Mouse (Mus musculus) intestine, postnatal 0 days (tissue): ENCODE results near the gene Vapb. TPM values are rescaled to one million over a fixed set of nuclear protein-coding genes. Genes with fewer than 3 reads are reported as not detected.

Experiments used
- ATAC-seq: fragments of 200-750 bp; cut with Nextera tagmentation; 2 replicates; pipeline ENCODE4 v1.8.0; 2017; ENCODE audit warnings: mild to moderate bottlenecking, moderate TSS enrichment, moderate library complexity
- H3K27ac ChIP-seq: fragments of 300-500 bp; sonication (generic); 2 replicates; pipeline ENCODE4 v1.5.1; 2014; ENCODE audit warnings: mild to moderate bottlenecking, low read depth, low read length, moderate library complexity
- H3K27me3 ChIP-seq: fragments of 300-500 bp; sonication (generic); replicated peaks from 2 replicates; pipeline ENCODE4 v1.6.1; 2014; ENCODE audit warnings: low read length, mixed read lengths; ENCODE audit not compliant: control insufficient read depth, insufficient read depth
- H3K36me3 ChIP-seq: fragments of 300-500 bp; sonication (generic); 2 replicates; pipeline ENCODE4 v1.6.1; 2014; ENCODE audit warnings: mild to moderate bottlenecking, moderate library complexity; ENCODE audit not compliant: control insufficient read depth, insufficient read depth
- H3K4me1 ChIP-seq: fragments of 300-500 bp; sonication (generic); replicated peaks from 2 replicates; pipeline ENCODE4 v1.6.1; 2014; ENCODE audit warnings: antibody characterized with exemption, low read length, mixed read lengths; ENCODE audit not compliant: control insufficient read depth, insufficient read depth
- H3K4me2 ChIP-seq: fragments of 300-500 bp; sonication (generic); replicated peaks from 2 replicates; pipeline ENCODE4 v1.6.1; 2014; ENCODE audit warnings: low read depth, mild to moderate bottlenecking, moderate library complexity
- H3K4me3 ChIP-seq: fragments of 300-500 bp; sonication (generic); 2 replicates; pipeline ENCODE4 v1.5.1; 2014; ENCODE audit warnings: low read depth, low read length
- H3K9ac ChIP-seq: fragments of 300-500 bp; sonication (generic); 2 replicates; pipeline ENCODE4 v1.6.1; 2014; ENCODE audit warnings: mild to moderate bottlenecking, low read depth, low read length
- H3K9me3 ChIP-seq: fragments of 300-500 bp; sonication (generic); 2 replicates; pipeline ENCODE4 v1.6.1; 2016; ENCODE audit warnings: mixed run types; ENCODE audit not compliant: control insufficient read depth
- CTCF ChIP-seq: sonication (generic); IDR thresholded peaks from 2 replicates; pipeline ENCODE4 v1.5.1; 2016; ENCODE audit warnings: low read depth, mild to moderate bottlenecking, control low read depth, antibody characterized with exemption, moderate library complexity
- WGBS: fragments of 180-500 bp; shearing (Covaris S2); extraction: QIAGEN DNeasy Blood & Tissue Kit; methylation state at CpG from one replicate; pipeline ENCODE4 v1.1.7; 2014; 5-methylcytosine and 5-hydroxymethylcytosine counted together
- polyA plus RNA-seq: library from polyadenylated mRNA; unstranded; fragments of >200 nt; fragmentation: Nextera tagmentation; extraction: Ambion mirVana; gene quantifications from 2 replicates; pipeline ENCODE4 v1.2.1, GENCODE M21; 2015

Vapb gene
- polyA plus RNA-seq, result 13.5 and 14.9 TPM in 2 replicates

- Histone ChIP-seq H3K36me3 (no peaks in the 10 kb centered on the region), H3K4me3 (peak within 1 kb of the TSS; percentile 78), H3K9me3 (no peaks in the 10 kb centered on the region), H3K4me2 (peak within 1 kb of the TSS; percentile 80), H3K27me3 (no peaks in the 10 kb centered on the region), H3K27ac (peak within 1 kb of the TSS; percentile 89), H3K4me1 (peaks cover 9% of the 10 kb centered on the region), H3K9ac (peak within 1 kb of the TSS; percentile 73)
- ATAC-seq, result peak; percentile 98
- WGBS, result 2% methylated on average over 69 of the region's 70 CpGs
- TF ChIP-seq CTCF, result peak; percentile 51
These were observed at the start of gene Vapb for GRCm38 (mm10) chr2:173737222-173737989. TSS of gene Vapb (plus strand) at chr2:173737511.

- H3K4me3 ChIP-seq, result no peak overlapping the region
- H3K9me3 ChIP-seq, result no peaks in the 10 kb centered on the region
- no peaks in the 10 kb centered on the region; the same call in 1 of the 2 replicates for H3K4me1 ChIP-seq
- ATAC-seq, result no peak
- peaks cover 25% of the 10 kb centered on the region for H3K36me3 ChIP-seq
- no peaks in the 10 kb centered on the region for H3K27me3 ChIP-seq
- no peak overlapping the region for H3K4me2 ChIP-seq
- H3K27ac ChIP-seq, result no peak overlapping the region
- TF ChIP-seq CTCF, result no peak
- no peak overlapping the region for H3K9ac ChIP-seq
These were observed 47.5 kb upstream of the Vapb start for GRCm38 (mm10) chr2:173689835-173690234.

- ATAC-seq, result no peak
- H3K27ac ChIP-seq, result no peak overlapping the region
- H3K9ac ChIP-seq, result no peak overlapping the region
- no peak overlapping the region for H3K4me3 ChIP-seq
- peaks cover 37% of the 10 kb centered on the region for H3K36me3 ChIP-seq
- WGBS, result 78% methylated on average over 6 of the region's 6 CpGs
- no peaks in the 10 kb centered on the region for H3K9me3 ChIP-seq
- no peaks in the 10 kb centered on the region; the same call in 1 of the 2 replicates for H3K4me1 ChIP-seq
- no peak overlapping the region for H3K4me2 ChIP-seq
- no peak for TF ChIP-seq CTCF
- H3K27me3 ChIP-seq, result no peaks in the 10 kb centered on the region
These were observed 45.6 kb upstream of the Vapb start for GRCm38 (mm10) chr2:173691748-173692147.

GRCm38 (mm10) chr2:173692693-173693092 lies 44.6 kb upstream of the Vapb start:
- Histone ChIP-seq H3K27ac (no peak overlapping the region), H3K4me1 (no peaks in the 10 kb centered on the region)

DNA sequence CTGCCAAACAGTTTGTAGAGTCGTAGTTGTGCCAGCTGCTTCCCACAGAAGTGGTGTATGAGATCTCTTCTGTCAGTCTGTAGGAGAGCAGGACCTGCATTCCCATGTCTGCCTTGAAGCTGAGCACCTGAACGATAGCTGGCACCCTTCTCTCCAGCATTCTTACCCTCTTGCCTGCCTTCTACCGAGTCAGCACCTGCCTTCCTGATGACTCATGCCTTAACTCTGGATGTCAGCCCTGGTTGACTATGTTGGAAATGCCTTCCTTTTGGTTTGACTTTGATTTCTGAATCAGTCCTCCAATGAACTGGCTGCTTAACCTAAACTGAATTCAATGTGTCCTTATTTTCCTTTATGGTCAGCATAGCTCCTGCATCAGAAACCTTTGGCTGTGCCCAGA lies 38.5 kb upstream of the Vapb start:
- H3K9me3 ChIP-seq, result no peaks in the 10 kb centered on the region
- no peaks in the 10 kb centered on the region for H3K27me3 ChIP-seq
- no peak overlapping the region for H3K27ac ChIP-seq
- TF ChIP-seq CTCF, result no peak
- WGBS, result 65% methylated on average over 3 of the region's 3 CpGs
- H3K4me1 ChIP-seq, result no peaks in the 10 kb centered on the region
- no peak overlapping the region for H3K4me2 ChIP-seq
- no peak for ATAC-seq
- no peak overlapping the region for H3K4me3 ChIP-seq
- H3K9ac ChIP-seq, result no peak overlapping the region
- H3K36me3 ChIP-seq, result peaks cover 69% of the 10 kb centered on the region

More at GRCm38 (mm10) chr2:173692693-173693092, 44.6 kb upstream of the Vapb start:
- Histone ChIP-seq H3K9ac (no peak overlapping the region), H3K27me3 (no peaks in the 10 kb centered on the region), H3K4me3 (no peak overlapping the region), H3K36me3 (peaks cover 46% of the 10 kb centered on the region), H3K4me2 (no peak overlapping the region), H3K9me3 (no peaks in the 10 kb centered on the region)
- no peak for TF ChIP-seq CTCF
- WGBS, result 91% methylated on average over 2 of the region's 2 CpGs
- no peak for ATAC-seq

- ATAC-seq, result no peak
- no peak overlapping the region for H3K9ac ChIP-seq
These were observed 35.0 kb upstream of the Vapb start for GRCm38 (mm10) chr2:173702096-173702866.

More at GRCm38 (mm10) chr2:173702096-173702866, 35.0 kb upstream of the Vapb start:
- Histone ChIP-seq H3K36me3 (peaks cover 65% of the 10 kb centered on the region), H3K4me2 (no peak overlapping the region), H3K9me3 (no peaks in the 10 kb centered on the region), H3K27me3 (no peaks in the 10 kb centered on the region), H3K4me1 (no peaks in the 10 kb centered on the region; the same call in 1 of the 2 replicates), H3K27ac (no peak overlapping the region), H3K4me3 (no peak overlapping the region)
- WGBS, result 56% methylated on average over 16 of the region's 16 CpGs
- no peak for TF ChIP-seq CTCF
